Mouse (Mus musculus): ENCODE measurements at regions not wholly inside any gene's neighbourhood (a gene's known extent, or its start where the extent isn't known, plus 50 kb on each side); places are given as distances from the start of the nearest gene placed in this dataset.

- no peak for ATAC-seq (replicated peaks; ENCODE audit: insufficient number of reproducible peaks, insufficient read depth, low FRiP score, low read depth)
- Histone ChIP-seq H3K27ac (no peak overlapping the region), H3K9ac (no peak overlapping the region), H3K4me2 (no peak overlapping the region), H3K9me3 (replicated peaks) (no peaks in the 10 kb centered on the region), H3K4me3 (no peak overlapping the region), H3K36me3 (no peaks in the 10 kb centered on the region), H3K4me1 (replicated peaks) (no peaks in the 10 kb centered on the region), H3K27me3 (no peaks in the 10 kb centered on the region)
- WGBS: 75% methylated on average over 5 of the region's 5 CpGs
Observed at GRCm38 (mm10) chr4:124542696-124543095, 67.9 kb downstream of the 3100002H09Rik start.

DNA sequence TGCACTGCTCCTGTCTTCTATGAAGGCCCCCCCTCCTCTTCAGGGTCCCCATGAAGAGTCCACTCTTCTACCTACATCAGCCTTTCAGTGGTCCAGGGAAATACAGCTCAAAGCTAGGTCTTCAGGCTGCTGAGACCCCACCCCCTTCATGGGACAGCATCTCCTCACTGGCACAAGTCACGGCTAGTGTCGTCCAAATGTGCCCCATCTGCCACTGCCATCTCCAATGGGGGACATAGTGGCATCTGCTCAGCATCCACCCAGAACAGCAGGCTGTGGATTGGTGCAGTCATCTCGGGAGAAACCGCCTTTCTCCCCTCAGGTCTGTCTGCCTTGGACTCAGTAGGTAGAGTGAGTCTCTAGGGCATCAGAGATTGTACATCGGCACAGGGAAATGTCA lies 72.1 kb downstream of the 3100002H09Rik start:
- Histone ChIP-seq H3K27me3 (no peaks in the 10 kb centered on the region), H3K4me2 (no peak overlapping the region), H3K9ac (no peak overlapping the region), H3K27ac (no peak overlapping the region), H3K9me3 (replicated peaks) (no peaks in the 10 kb centered on the region), H3K36me3 (no peaks in the 10 kb centered on the region), H3K4me1 (replicated peaks) (no peaks in the 10 kb centered on the region), H3K4me3 (no peak overlapping the region)
- WGBS: 83% methylated on average over 5 of the region's 5 CpGs
- no peak for ATAC-seq (replicated peaks; ENCODE audit: insufficient number of reproducible peaks, insufficient read depth, low FRiP score, low read depth)

DNA sequence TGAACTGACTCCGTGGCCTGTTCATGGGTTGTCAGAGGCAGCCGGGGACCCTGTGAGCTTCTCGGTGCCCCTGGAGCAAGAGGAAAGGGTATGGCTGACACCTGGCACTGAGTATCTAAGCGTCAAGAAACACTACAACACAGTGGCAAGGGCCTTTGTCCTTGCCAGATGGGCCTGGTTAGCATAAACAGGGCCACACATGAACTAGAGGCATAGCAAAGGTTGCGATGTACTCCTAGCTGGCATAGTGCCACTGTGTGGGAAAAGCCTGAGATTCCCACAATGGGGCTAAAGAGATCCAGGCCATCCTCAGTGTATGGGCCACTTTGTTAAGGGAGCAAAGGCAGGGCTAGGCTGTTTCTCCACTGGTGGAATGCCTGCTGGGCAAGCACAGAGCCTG lies 72.9 kb downstream of the 3100002H09Rik start:
- H3K4me3 ChIP-seq: no peak overlapping the region
- H3K4me1 ChIP-seq (replicated peaks): no peaks in the 10 kb centered on the region
- WGBS: 74% methylated on average over 5 of the region's 5 CpGs
- H3K9ac ChIP-seq: no peak overlapping the region
- no peak overlapping the region for H3K4me2 ChIP-seq
- H3K27me3 ChIP-seq: no peaks in the 10 kb centered on the region
- ATAC-seq (replicated peaks; ENCODE audit: insufficient number of reproducible peaks, insufficient read depth, low FRiP score, low read depth): no peak
- H3K27ac ChIP-seq: no peak overlapping the region
- no peaks in the 10 kb centered on the region for H3K9me3 ChIP-seq (replicated peaks)
- H3K36me3 ChIP-seq: no peaks in the 10 kb centered on the region

GRCm38 (mm10) chr4:124533614-124534013 lies 77.0 kb downstream of the 3100002H09Rik start:
- Histone ChIP-seq H3K9ac (no peak overlapping the region), H3K4me3 (no peak overlapping the region), H3K4me2 (no peak overlapping the region), H3K4me1 (replicated peaks) (no peaks in the 10 kb centered on the region), H3K36me3 (no peaks in the 10 kb centered on the region), H3K27me3 (no peaks in the 10 kb centered on the region), H3K27ac (no peak overlapping the region), H3K9me3 (replicated peaks) (no peaks in the 10 kb centered on the region)
- 59% methylated on average over 6 of the region's 6 CpGs for WGBS
- no peak for ATAC-seq (replicated peaks; ENCODE audit: insufficient number of reproducible peaks, insufficient read depth, low FRiP score, low read depth)

- no peak overlapping the region for H3K4me2 ChIP-seq
- H3K9me3 ChIP-seq (replicated peaks): no peaks in the 10 kb centered on the region
- H3K27me3 ChIP-seq: peaks cover 3% of the 10 kb centered on the region; the same call in 1 of the 2 replicates
- no peaks in the 10 kb centered on the region for H3K36me3 ChIP-seq
- 77% methylated on average over 9 of the region's 9 CpGs for WGBS
- no peak overlapping the region for H3K9ac ChIP-seq
- H3K4me3 ChIP-seq: no peak overlapping the region
- no peaks in the 10 kb centered on the region for H3K4me1 ChIP-seq (replicated peaks)
- ATAC-seq (replicated peaks; ENCODE audit: insufficient number of reproducible peaks, insufficient read depth, low FRiP score, low read depth): no peak
- H3K27ac ChIP-seq: no peak overlapping the region
Observed at GRCm38 (mm10) chr4:124530596-124530995, 80.0 kb downstream of the 3100002H09Rik start.

- no peak overlapping the region for H3K9ac ChIP-seq
- H3K27me3 ChIP-seq: peaks cover 11% of the 10 kb centered on the region; the same call in 1 of the 2 replicates
- H3K4me1 ChIP-seq (replicated peaks): no peaks in the 10 kb centered on the region
- WGBS: 64% methylated on average over 10 of the region's 10 CpGs
- H3K9me3 ChIP-seq (replicated peaks): no peaks in the 10 kb centered on the region
- H3K4me3 ChIP-seq: no peak overlapping the region
- H3K36me3 ChIP-seq: no peaks in the 10 kb centered on the region
- ATAC-seq (replicated peaks; ENCODE audit: insufficient number of reproducible peaks, insufficient read depth, low FRiP score, low read depth): no peak
- H3K27ac ChIP-seq: no peak overlapping the region
- H3K4me2 ChIP-seq: no peak overlapping the region
Observed at GRCm38 (mm10) chr4:124526822-124527221, 83.8 kb downstream of the 3100002H09Rik start.

- Histone ChIP-seq H3K4me2 (no peak overlapping the region), H3K4me1 (replicated peaks) (no peaks in the 10 kb centered on the region), H3K9me3 (replicated peaks) (no peaks in the 10 kb centered on the region), H3K36me3 (no peaks in the 10 kb centered on the region), H3K4me3 (no peak overlapping the region), H3K27me3 (peaks cover 14% of the 10 kb centered on the region; the same call in 1 of the 2 replicates), H3K27ac (no peak overlapping the region), H3K9ac (no peak overlapping the region)
- no peak for ATAC-seq (replicated peaks; ENCODE audit: insufficient number of reproducible peaks, insufficient read depth, low FRiP score, low read depth)
- WGBS: 66% methylated on average over 9 of the region's 9 CpGs
Observed at GRCm38 (mm10) chr4:124526362-124526761, 84.2 kb downstream of the 3100002H09Rik start.

GRCm38 (mm10) chr4:124520309-124520708 lies 90.3 kb downstream of the 3100002H09Rik start:
- Histone ChIP-seq H3K27me3 (peaks cover 13% of the 10 kb centered on the region; the same call in 1 of the 2 replicates), H3K4me1 (replicated peaks) (no peaks in the 10 kb centered on the region), H3K9ac (no peak overlapping the region), H3K9me3 (replicated peaks) (no peaks in the 10 kb centered on the region), H3K36me3 (no peaks in the 10 kb centered on the region), H3K4me3 (no peak overlapping the region), H3K27ac (no peak overlapping the region), H3K4me2 (no peak overlapping the region)
- ATAC-seq (replicated peaks; ENCODE audit: insufficient number of reproducible peaks, insufficient read depth, low FRiP score, low read depth): no peak
- 71% methylated on average over 9 of the region's 9 CpGs for WGBS

- no peaks in the 10 kb centered on the region for H3K36me3 ChIP-seq
- H3K27me3 ChIP-seq: peaks cover 20% of the 10 kb centered on the region
- no peak for ATAC-seq (replicated peaks; ENCODE audit: insufficient number of reproducible peaks, insufficient read depth, low FRiP score, low read depth)
- H3K9me3 ChIP-seq (replicated peaks): no peaks in the 10 kb centered on the region
- 70% methylated on average over 16 of the region's 16 CpGs for WGBS
- H3K4me2 ChIP-seq: no peak overlapping the region
- H3K27ac ChIP-seq: no peak overlapping the region
- H3K4me3 ChIP-seq: no peak overlapping the region
- H3K9ac ChIP-seq: no peak overlapping the region
- H3K4me1 ChIP-seq (replicated peaks): no peaks in the 10 kb centered on the region
Observed at GRCm38 (mm10) chr4:124511761-124512160, 98.8 kb downstream of the 3100002H09Rik start.

DNA sequence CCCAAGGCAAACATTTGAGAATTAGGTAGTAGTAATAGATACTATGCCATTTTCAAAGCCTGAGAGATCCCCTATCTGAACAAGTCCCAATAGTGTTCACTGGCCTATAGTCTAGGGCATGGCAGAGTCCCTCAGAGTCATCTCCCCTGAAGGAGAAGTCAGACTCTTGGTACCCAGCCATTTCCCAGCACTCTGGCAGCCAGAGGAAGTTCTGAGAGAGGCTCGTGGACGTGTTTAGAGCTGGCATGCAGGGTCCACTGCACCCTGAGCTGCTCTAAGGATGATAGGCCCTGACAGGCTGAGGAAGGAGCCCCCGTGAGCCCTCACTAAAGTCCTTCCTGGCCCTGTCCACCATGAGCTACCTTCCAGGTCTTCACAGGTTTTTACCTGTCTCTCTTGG lies 99.8 kb downstream of the 3100002H09Rik start:
- Histone ChIP-seq H3K27me3 (peaks cover 22% of the 10 kb centered on the region), H3K4me3 (no peak overlapping the region), H3K4me2 (no peak overlapping the region), H3K9ac (no peak overlapping the region), H3K9me3 (replicated peaks) (no peaks in the 10 kb centered on the region), H3K4me1 (replicated peaks) (no peaks in the 10 kb centered on the region), H3K27ac (no peak overlapping the region), H3K36me3 (no peaks in the 10 kb centered on the region)
- no peak for ATAC-seq (replicated peaks; ENCODE audit: insufficient number of reproducible peaks, insufficient read depth, low FRiP score, low read depth)
- WGBS: 80% methylated on average over 3 of the region's 3 CpGs

GRCm38 (mm10) chr4:124509695-124510094 lies 100.9 kb downstream of the 3100002H09Rik start:
- no peaks in the 10 kb centered on the region for H3K36me3 ChIP-seq
- no peaks in the 10 kb centered on the region for H3K4me1 ChIP-seq (replicated peaks)
- H3K9ac ChIP-seq: no peak overlapping the region
- no peaks in the 10 kb centered on the region for H3K9me3 ChIP-seq (replicated peaks)
- H3K27ac ChIP-seq: no peak overlapping the region
- no peak for ATAC-seq (replicated peaks; ENCODE audit: insufficient number of reproducible peaks, insufficient read depth, low FRiP score, low read depth)
- 60% methylated on average over 5 of the region's 5 CpGs for WGBS
- H3K4me3 ChIP-seq: no peak overlapping the region
- no peak overlapping the region for H3K4me2 ChIP-seq
- peaks cover 22% of the 10 kb centered on the region for H3K27me3 ChIP-seq

DNA sequence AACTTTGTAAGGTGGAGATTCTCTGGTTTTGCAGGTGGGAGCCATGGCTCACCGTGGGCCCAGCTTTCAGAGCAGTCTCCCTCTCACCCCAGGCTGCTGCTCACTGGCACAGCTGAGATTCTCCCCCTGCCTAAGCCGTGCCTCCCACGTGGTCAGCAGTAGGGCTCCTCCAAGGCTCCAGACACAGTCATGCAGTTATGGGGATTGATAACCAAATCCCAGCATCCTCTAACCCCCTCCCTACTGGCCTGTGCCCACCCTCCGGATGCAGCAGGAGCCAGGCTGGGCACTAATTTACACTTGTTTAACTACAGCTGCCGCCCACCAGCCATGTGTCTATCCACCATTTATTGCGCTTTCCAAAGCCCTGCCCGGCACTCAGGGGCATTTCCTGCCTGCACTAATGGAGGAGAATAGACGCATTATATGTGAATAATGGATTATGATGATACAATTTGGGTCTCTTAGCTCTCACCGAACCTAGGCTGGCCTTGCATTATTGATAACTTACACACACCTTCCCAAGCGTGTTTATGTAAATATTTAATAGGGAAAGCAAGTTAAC lies 104.4 kb downstream of the 3100002H09Rik start:
- ATAC-seq (replicated peaks; ENCODE audit: insufficient number of reproducible peaks, insufficient read depth, low FRiP score, low read depth): no peak
- Histone ChIP-seq H3K27me3 (peaks cover 21% of the 10 kb centered on the region), H3K9ac (no peak overlapping the region), H3K4me3 (no peak overlapping the region), H3K9me3 (replicated peaks) (no peaks in the 10 kb centered on the region), H3K4me2 (no peak overlapping the region), H3K27ac (no peak overlapping the region), H3K36me3 (no peaks in the 10 kb centered on the region), H3K4me1 (replicated peaks) (no peaks in the 10 kb centered on the region)
- 61% methylated on average over 10 of the region's 10 CpGs for WGBS
